Mouse (Mus musculus) kidney, adult 2 months (tissue): Measurements from ENCODE around the gene Mfsd4b4. TPM values are rescaled to one million over a fixed set of nuclear protein-coding genes. Genes with fewer than 3 reads are reported as not detected.
"Not testable (repeated sequence)": the region's sequence is repeated elsewhere in the genome, so short reads cannot be mapped to it uniquely, and the experiment has no call there.

Experiments
- DNase-seq: peaks from one replicate; pipeline ENCODE4 v3.0.0; 2021
- H3K27ac ChIP-seq: fragments of 200-500 bp; 2 replicates; pipeline ENCODE4 v1.5.1; 2012; ENCODE audit warnings: low read depth, low read length, control low read depth, inconsistent platforms; ENCODE audit not compliant: insufficient read depth
- H3K27me3 ChIP-seq: fragments of 200-500 bp; replicated peaks from 2 replicates; pipeline ENCODE4 v1.6.1; 2012; ENCODE audit warnings: mild to moderate bottlenecking, moderate library complexity, low read length, inconsistent platforms; ENCODE audit not compliant: control insufficient read depth, insufficient read depth
- H3K36me3 ChIP-seq: fragments of 200-500 bp; 2 replicates; pipeline ENCODE4 v1.6.1; 2012; ENCODE audit warnings: mild to moderate bottlenecking, moderate library complexity, low read length, inconsistent platforms; ENCODE audit not compliant: control insufficient read depth, insufficient read depth
- H3K4me1 ChIP-seq: fragments of 200-500 bp; 2 replicates; pipeline ENCODE4 v1.6.1; 2011; ENCODE audit warnings: low read length; ENCODE audit not compliant: control insufficient read depth, insufficient read depth
- H3K4me3 ChIP-seq: fragments of 200-500 bp; 2 replicates; pipeline ENCODE4 v1.5.1; 2011; ENCODE audit warnings: mild to moderate bottlenecking, low read depth, low read length, control low read depth; ENCODE audit not compliant: insufficient read depth
- CTCF ChIP-seq: fragments of 200-500 bp; conservative IDR thresholded peaks from 2 replicates; pipeline ENCODE4 v1.5.1; 2011; ENCODE audit warnings: low read depth, mild to moderate bottlenecking, control low read depth, low read length, moderate library complexity, mixed read lengths; ENCODE audit not compliant: insufficient read depth, insufficient read length
- POLR2A ChIP-seq: fragments of 200-500 bp; IDR thresholded peaks from one replicate; pipeline ENCODE4 v1.6.1; 2011; ENCODE audit warnings: low read depth, low read length, control low read depth
- WGBS: fragments of 180-500 bp; shearing (Covaris S2); methylation state at CpG from one replicate; pipeline ENCODE4 v1.1.7; 2018; 5-methylcytosine and 5-hydroxymethylcytosine counted together
- polyA plus RNA-seq: library from polyadenylated mRNA; depleted of rRNA; stranded (reverse); fragments of >200 nt; gene quantifications from 2 replicates; pipeline ENCODE4 v1.2.3, GENCODE M21; 2012; rRNA removed

Mfsd4b4 gene
- 3.2 and 3.4 TPM in 2 replicates for polyA plus RNA-seq

- under 1% methylated on average over 41 of the region's 41 CpGs for WGBS
- Histone ChIP-seq H3K36me3 (no peaks in the 10 kb centered on the region), H3K4me1 (peaks cover 4% of the 10 kb centered on the region; the same call in 1 of the 2 replicates), H3K27me3 (no peaks in the 10 kb centered on the region), H3K27ac (peak within 1 kb of the TSS; percentile 90), H3K4me3 (peak within 1 kb of the TSS; percentile 76)
- 0 out of 2 replicates have a peak, but pooled peaks have one; percentile 8 for TF ChIP-seq CTCF
- TF ChIP-seq POLR2A: no peak
- peak; percentile 96 for DNase-seq
Measured at GRCm38 (mm10) chr10:39898874-39899371, at the start of gene Mfsd4b4. TSS of gene Mfsd4b4 (minus strand) at chr10:39899238.

GRCm38 (mm10) chr10:39947195-39947594 lies 48.2 kb upstream of the Mfsd4b4 start:
- not testable (repeated sequence) for DNase-seq, H3K27ac ChIP-seq, H3K4me3 ChIP-seq, H3K36me3 ChIP-seq, H3K27me3 ChIP-seq, H3K4me1 ChIP-seq
- WGBS: 78% methylated on average over 3 of the region's 3 CpGs

GRCm38 (mm10) chr10:39936553-39936952 lies 37.5 kb upstream of the Mfsd4b4 start:
- WGBS: 78% methylated on average over 7 of the region's 7 CpGs
- no peak for TF ChIP-seq CTCF
- no peak for TF ChIP-seq POLR2A
- no peak for DNase-seq

GRCm38 (mm10) chr10:39926616-39927139 lies 27.6 kb upstream of the Mfsd4b4 start, which contains the start of gene Mfsd4b2:
TSS of gene Mfsd4b2 (minus strand) at chr10:39926923.
- Histone ChIP-seq H3K4me3 (no peak within 1 kb of the TSS), H3K27me3 (peaks cover 2% of the 10 kb centered on the region), H3K27ac (no peak within 1 kb of the TSS), H3K36me3 (no peaks in the 10 kb centered on the region), H3K4me1 (no peaks in the 10 kb centered on the region)
- 2% methylated on average over 41 of the region's 41 CpGs for WGBS
- no peak for TF ChIP-seq POLR2A
- no peak for TF ChIP-seq CTCF
- DNase-seq: peak; percentile 14

More at GRCm38 (mm10) chr10:39936553-39936952, 37.5 kb upstream of the Mfsd4b4 start:
- H3K27me3 ChIP-seq: no peaks in the 10 kb centered on the region
- no peak overlapping the region for H3K4me3 ChIP-seq
- no peak overlapping the region for H3K27ac ChIP-seq
- H3K36me3 ChIP-seq: peaks cover 2% of the 10 kb centered on the region; the same call in 1 of the 2 replicates
- no peaks in the 10 kb centered on the region for H3K4me1 ChIP-seq

- DNase-seq, H3K27me3 ChIP-seq, H3K4me1 ChIP-seq, H3K27ac ChIP-seq, H3K36me3 ChIP-seq, H3K4me3 ChIP-seq: not testable (repeated sequence)
- WGBS: 87% methylated on average over 8 of the region's 8 CpGs
Measured at GRCm38 (mm10) chr10:39924556-39924955, 25.5 kb upstream of the Mfsd4b4 start.

- Histone ChIP-seq H3K4me3 (no peak overlapping the region), H3K27ac (no peak overlapping the region), H3K4me1 (peaks cover 4% of the 10 kb centered on the region; the same call in 1 of the 2 replicates), H3K36me3 (no peaks in the 10 kb centered on the region), H3K27me3 (no peaks in the 10 kb centered on the region)
- TF ChIP-seq CTCF: no peak
- DNase-seq: no peak
Measured at GRCm38 (mm10) chr10:39912616-39913015, 13.6 kb upstream of the Mfsd4b4 start.

GRCm38 (mm10) chr10:39908768-39909441 lies 9.9 kb upstream of the Mfsd4b4 start:
- H3K36me3 ChIP-seq: no peaks in the 10 kb centered on the region
- WGBS: 60% methylated on average over 13 of the region's 13 CpGs
- peaks cover 16% of the 10 kb centered on the region; the same call in 1 of the 2 replicates for H3K4me1 ChIP-seq
- H3K4me3 ChIP-seq: no peak overlapping the region
- H3K27ac ChIP-seq: peak overlapping the region; percentile 10; the same call in 1 of the 2 replicates
- no peak for TF ChIP-seq POLR2A
- no peak for TF ChIP-seq CTCF
- peak; percentile 56 for DNase-seq
- H3K27me3 ChIP-seq: no peaks in the 10 kb centered on the region
